Mouse (Mus musculus) heart, postnatal 0 days (tissue): ENCODE measurements around the gene F2rl2. TPM values are rescaled to one million over a fixed set of nuclear protein-coding genes. Genes with fewer than 3 reads are reported as not detected.
A peak's percentile ranks its signal among the peaks of the same experiment; 100 is the strongest.

Experiments used
- ATAC-seq: fragments of 200-750 bp; cut with Nextera tagmentation; 2 replicates; pipeline ENCODE4 v1.8.0; 2017; ENCODE audit warnings: low read depth, moderate number of reproducible peaks, moderate library complexity; ENCODE audit not compliant: insufficient read depth
- DNase-seq: peaks from one replicate; pipeline ENCODE4 v3.0.0-alpha.2; 2016; ENCODE audit warnings: low spot score
- H3K27ac ChIP-seq: fragments of 300-500 bp; sonication (generic); 2 replicates; pipeline ENCODE4 v1.5.1; 2014; ENCODE audit warnings: low read depth, mild to moderate bottlenecking
- H3K27me3 ChIP-seq: fragments of 300-500 bp; sonication (generic); 2 replicates; pipeline ENCODE4 v1.6.1; 2014; ENCODE audit warnings: low read length, mixed read lengths; ENCODE audit not compliant: control insufficient read depth, insufficient read depth
- H3K36me3 ChIP-seq: fragments of 300-500 bp; sonication (generic); replicated peaks from 2 replicates; pipeline ENCODE4 v1.6.1; 2014; ENCODE audit warnings: low read length, mixed read lengths; ENCODE audit not compliant: control insufficient read depth, insufficient read depth
- H3K4me1 ChIP-seq: fragments of 300-500 bp; sonication (generic); 2 replicates; pipeline ENCODE4 v1.6.1; 2014; ENCODE audit warnings: antibody characterized with exemption; ENCODE audit not compliant: control insufficient read depth, insufficient read depth
- H3K4me2 ChIP-seq: fragments of 300-500 bp; sonication (generic); 2 replicates; pipeline ENCODE4 v1.6.1; 2014; ENCODE audit warnings: low read depth, mild to moderate bottlenecking, low read length, moderate library complexity
- H3K4me3 ChIP-seq: fragments of 300-500 bp; sonication (generic); 2 replicates; pipeline ENCODE4 v1.5.1; 2014; ENCODE audit warnings: low read depth, low read length
- H3K9ac ChIP-seq: fragments of 300-500 bp; sonication (generic); replicated peaks from 2 replicates; pipeline ENCODE4 v1.6.1; 2014; ENCODE audit warnings: low read depth, low read length, mixed read lengths
- H3K9me3 ChIP-seq: fragments of 300-500 bp; sonication (generic); replicated peaks from 2 replicates; pipeline ENCODE4 v1.6.1; 2016; ENCODE audit warnings: low read length; ENCODE audit not compliant: control insufficient read depth
- CTCF ChIP-seq: IDR thresholded peaks from 2 replicates; pipeline ENCODE4 v1.5.1; 2016; ENCODE audit warnings: antibody characterized with exemption, control low read depth, low read depth
- EP300 ChIP-seq: IDR thresholded peaks from 2 replicates; pipeline ENCODE4 v1.6.1; 2016; ENCODE audit warnings: antibody characterized with exemption, low read depth
- WGBS: fragments of 180-500 bp; shearing (Covaris S2); extraction: QIAGEN DNeasy Blood & Tissue Kit; methylation state at CpG from one replicate; pipeline ENCODE4 v1.1.7; 2014; 5-methylcytosine and 5-hydroxymethylcytosine counted together
- polyA plus RNA-seq: library from polyadenylated mRNA; unstranded; fragments of >200 nt; fragmentation: Nextera tagmentation; extraction: Ambion mirVana; gene quantifications from 2 replicates; pipeline ENCODE4 v1.2.1, GENCODE M21; 2015
- total RNA-seq: library from RNA; depleted of rRNA; stranded (reverse); fragments of >200 nt; gene quantifications from 2 replicates; pipeline ENCODE4 v1.2.3, GENCODE M21; 2014; ENCODE audit warnings: low replicate concordance

Gene F2rl2
- total and polyA plus RNA-seq, 2 experiments from 2014 or later, result 0.05 TPM; not detected in 1

DNA sequence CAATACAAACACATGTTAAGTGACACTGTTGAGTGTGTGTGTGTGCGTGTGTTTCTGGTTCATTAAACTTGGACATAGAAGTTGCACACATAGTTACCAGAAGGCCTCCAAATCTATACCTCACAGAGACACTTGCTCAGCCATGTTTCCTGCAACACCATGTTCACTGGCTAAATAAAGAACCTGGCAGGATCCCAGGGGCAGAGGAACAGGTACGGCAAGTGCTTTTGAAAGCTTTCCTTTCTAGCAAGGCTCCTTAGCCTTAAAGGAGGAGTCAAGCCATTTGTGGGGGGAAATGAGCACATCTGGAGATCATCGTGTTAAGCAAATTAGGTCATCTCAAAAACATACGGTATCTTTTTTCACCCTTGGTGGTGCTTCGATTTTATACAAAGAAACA, 6.7 kb downstream of the F2rl2 start:
- H3K4me3 ChIP-seq, result no peak overlapping the region
- H3K9me3 ChIP-seq, result no peaks in the 10 kb centered on the region
- 0 out of 2 replicates have a peak, but pooled peaks cover 3% of the 10 kb centered on the region for H3K4me1 ChIP-seq
- H3K27me3 ChIP-seq, result no peaks in the 10 kb centered on the region
- peak; percentile 12 for DNase-seq
- H3K27ac ChIP-seq, result no peak overlapping the region
- no peak overlapping the region for H3K4me2 ChIP-seq
- no peak overlapping the region for H3K9ac ChIP-seq
- WGBS, result 48% methylated on average over 5 of the region's 5 CpGs
- ATAC-seq, result no peak
- no peak for TF ChIP-seq EP300
- no peak for TF ChIP-seq CTCF
- no peaks in the 10 kb centered on the region for H3K36me3 ChIP-seq

DNA sequence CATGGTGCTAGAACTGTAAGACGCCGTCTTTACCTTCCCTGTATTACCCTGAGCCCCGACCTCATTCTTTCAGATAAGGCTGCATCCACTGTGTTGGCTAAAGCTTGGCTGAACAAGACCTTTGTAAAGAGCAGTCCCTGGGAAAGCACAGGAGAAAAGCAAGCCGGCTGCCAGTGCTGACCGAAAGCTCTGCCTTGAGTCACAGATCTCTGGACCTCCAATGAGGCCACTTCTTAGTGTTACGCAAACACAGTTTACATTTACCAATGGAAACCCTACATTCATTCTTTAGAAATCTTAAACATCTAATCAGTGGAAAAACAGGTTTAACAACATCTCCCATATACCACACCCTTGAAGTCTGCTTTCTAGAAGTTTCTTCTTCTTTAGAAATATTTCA, 8.9 kb downstream of the F2rl2 start:
- Histone ChIP-seq H3K27me3 (no peaks in the 10 kb centered on the region), H3K4me2 (no peak overlapping the region), H3K27ac (no peak overlapping the region), H3K9ac (no peak overlapping the region), H3K4me1 (0 out of 2 replicates have a peak, but pooled peaks cover 3% of the 10 kb centered on the region), H3K4me3 (no peak overlapping the region), H3K36me3 (no peaks in the 10 kb centered on the region), H3K9me3 (no peaks in the 10 kb centered on the region)
- 88% methylated on average over 6 of the region's 6 CpGs for WGBS
- TF ChIP-seq CTCF, result no peak
- TF ChIP-seq EP300, result no peak
- DNase-seq (no peak), ATAC-seq (no peak)

DNA sequence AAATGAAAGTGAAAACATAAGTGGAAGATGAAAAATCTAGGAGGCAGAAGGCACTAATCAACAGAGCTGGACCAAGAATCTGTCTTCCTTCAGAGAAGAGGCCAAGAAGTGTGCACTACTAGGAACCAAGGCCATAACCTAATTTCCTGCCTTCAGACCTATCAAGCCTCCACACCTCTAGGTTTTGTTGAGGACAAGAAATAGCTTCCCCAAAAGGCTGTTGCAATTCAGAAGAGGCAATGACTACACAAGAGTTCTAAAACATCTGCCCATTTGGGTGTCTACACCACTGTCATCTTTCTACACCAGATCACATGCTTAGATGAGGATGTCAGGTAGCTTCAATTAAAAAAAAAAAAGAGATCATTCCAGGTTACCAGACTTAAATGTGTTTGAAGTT, 15.4 kb downstream of the F2rl2 start:
- no peak overlapping the region for H3K4me3 ChIP-seq
- no peaks in the 10 kb centered on the region for H3K4me1 ChIP-seq
- H3K9ac ChIP-seq, result no peak overlapping the region
- H3K27ac ChIP-seq, result no peak overlapping the region
- no peaks in the 10 kb centered on the region for H3K9me3 ChIP-seq
- no peaks in the 10 kb centered on the region for H3K27me3 ChIP-seq
- DNase-seq (no peak), ATAC-seq (no peak)
- TF ChIP-seq EP300, result no peak
- TF ChIP-seq CTCF, result no peak
- no peak overlapping the region for H3K4me2 ChIP-seq
- no peaks in the 10 kb centered on the region for H3K36me3 ChIP-seq

DNA sequence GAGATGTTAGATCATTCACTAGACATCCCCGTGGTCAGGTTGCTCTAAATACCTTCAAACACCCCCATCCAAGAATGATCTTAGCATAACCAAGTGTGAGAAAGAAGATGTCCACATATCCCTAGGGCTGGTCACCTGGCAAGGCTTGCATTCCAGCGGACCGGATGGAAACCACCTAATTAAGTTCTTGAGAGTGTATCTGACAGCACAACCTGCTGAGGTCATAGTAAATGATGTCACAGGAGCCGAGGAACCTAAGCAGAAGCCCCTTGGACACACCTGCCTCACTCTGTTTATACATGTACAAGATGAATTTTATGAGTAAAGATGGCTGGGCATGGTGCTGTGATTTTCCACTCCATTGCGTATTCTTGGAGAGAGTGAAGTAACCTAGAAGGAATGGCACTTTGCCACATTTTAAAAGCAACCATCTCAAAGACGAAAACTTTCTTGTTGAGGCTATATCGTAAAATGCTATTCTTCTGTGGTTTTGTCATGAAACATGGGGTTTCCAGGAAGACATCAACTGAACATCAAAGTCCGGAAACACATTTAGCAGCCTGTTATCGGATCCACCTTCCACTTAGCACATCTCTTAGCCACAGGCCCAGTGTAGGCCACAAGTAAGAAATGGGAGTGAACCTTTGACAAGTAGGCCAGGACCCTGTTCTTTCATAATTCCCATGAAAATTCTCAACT, 16.1 kb downstream of the F2rl2 start:
- H3K27ac ChIP-seq, result no peak overlapping the region
- H3K4me3 ChIP-seq, result no peak overlapping the region
- TF ChIP-seq EP300 (no peak), CTCF (no peak)
- H3K4me2 ChIP-seq, result no peak overlapping the region
- H3K27me3 ChIP-seq, result no peaks in the 10 kb centered on the region
- H3K4me1 ChIP-seq, result no peaks in the 10 kb centered on the region
- no peak overlapping the region for H3K9ac ChIP-seq
- ATAC-seq (no peak), DNase-seq (no peak)
- 81% methylated on average over 9 of the region's 9 CpGs for WGBS
- no peaks in the 10 kb centered on the region for H3K9me3 ChIP-seq
- no peaks in the 10 kb centered on the region for H3K36me3 ChIP-seq

DNA sequence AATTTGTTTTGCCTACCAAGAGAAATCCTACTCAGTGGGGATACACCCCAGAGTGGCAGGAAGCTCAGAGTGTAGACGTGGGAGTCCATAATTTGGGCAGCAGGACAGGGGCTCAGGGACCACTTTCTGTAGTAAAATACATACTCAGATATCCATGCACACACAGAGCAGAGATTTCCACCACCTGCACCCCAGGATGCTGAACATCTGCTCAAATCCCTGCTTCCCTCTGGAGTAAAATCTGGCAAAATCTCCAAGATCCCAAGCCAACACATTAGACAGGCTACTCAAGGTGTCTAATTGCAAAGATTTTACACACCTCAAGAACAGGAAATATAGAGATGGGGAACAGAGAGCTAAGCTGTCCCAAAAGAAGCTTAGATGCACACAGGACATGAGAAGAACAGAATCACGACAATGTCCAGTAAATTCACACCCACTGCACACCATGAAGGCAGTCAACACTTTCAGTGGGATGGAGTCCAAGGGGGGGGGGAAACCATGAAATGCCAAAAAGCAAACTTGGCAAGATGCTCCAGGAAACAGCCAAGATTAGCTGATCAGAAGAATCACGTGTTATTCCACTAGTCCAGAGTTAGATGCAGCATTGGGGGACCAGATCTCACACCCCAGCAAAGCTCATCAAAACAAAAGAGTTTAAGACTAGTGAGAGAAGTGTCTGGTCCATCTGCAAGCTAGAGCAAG, 17.8 kb downstream of the F2rl2 start:
- no peak overlapping the region for H3K9ac ChIP-seq
- no peak overlapping the region for H3K4me2 ChIP-seq
- no peaks in the 10 kb centered on the region for H3K4me1 ChIP-seq
- H3K9me3 ChIP-seq, result no peaks in the 10 kb centered on the region
- no peak overlapping the region for H3K27ac ChIP-seq
- WGBS, result 39% methylated on average over 3 of the region's 3 CpGs
- no peak for ATAC-seq
- H3K27me3 ChIP-seq, result no peaks in the 10 kb centered on the region
- H3K4me3 ChIP-seq, result no peak overlapping the region
- no peak for DNase-seq
- H3K36me3 ChIP-seq, result no peaks in the 10 kb centered on the region
- TF ChIP-seq CTCF (no peak), EP300 (no peak)
